Mouse (Mus musculus) midbrain, embryonic 11.5 days (tissue): ENCODE data around the gene Slc29a4. TPM values are rescaled to one million over a fixed set of nuclear protein-coding genes. Genes with fewer than 3 reads are reported as not detected.

ENCODE experiments used
- ATAC-seq: fragments of 200-750 bp; cut with Nextera tagmentation; 2 replicates; pipeline ENCODE4 v1.8.0; 2017; ENCODE audit warnings: moderate TSS enrichment, moderate library complexity; ENCODE audit not compliant: low FRiP score
- DNase-seq: peaks from one replicate; pipeline ENCODE4 v3.0.0; 2015; ENCODE audit warnings: low spot score; ENCODE audit errors: missing footprints
- H3K27ac ChIP-seq: fragments of 300-500 bp; sonication (generic); 2 replicates; pipeline ENCODE4 v1.5.1; 2014; ENCODE audit warnings: low read depth, low read length
- H3K27me3 ChIP-seq: fragments of 300-500 bp; sonication (generic); 2 replicates; pipeline ENCODE4 v1.6.1; 2014; ENCODE audit warnings: mild to moderate bottlenecking, low read length, moderate library complexity, mixed read lengths; ENCODE audit not compliant: control insufficient read depth, insufficient read depth
- H3K36me3 ChIP-seq: fragments of 300-500 bp; sonication (generic); 2 replicates; pipeline ENCODE4 v1.6.1; 2014; ENCODE audit warnings: mild to moderate bottlenecking, low read length, moderate library complexity, mixed read lengths; ENCODE audit not compliant: control insufficient read depth, insufficient read depth
- H3K4me1 ChIP-seq: fragments of 300-500 bp; sonication (generic); 2 replicates; pipeline ENCODE4 v1.6.1; 2014; ENCODE audit warnings: low read length; ENCODE audit not compliant: control insufficient read depth, insufficient read depth
- H3K4me2 ChIP-seq: fragments of 300-500 bp; sonication (generic); 2 replicates; pipeline ENCODE4 v1.6.1; 2014; ENCODE audit warnings: mild to moderate bottlenecking, moderate library complexity
- H3K4me3 ChIP-seq: fragments of 300-500 bp; sonication (generic); 2 replicates; pipeline ENCODE4 v1.5.1; 2014; ENCODE audit warnings: low read depth, low read length
- H3K9ac ChIP-seq: fragments of 300-500 bp; sonication (generic); 2 replicates; pipeline ENCODE4 v1.6.1; 2014; ENCODE audit warnings: low read length
- H3K9me3 ChIP-seq: fragments of 300-500 bp; sonication (generic); 2 replicates; pipeline ENCODE4 v1.6.1; 2016; ENCODE audit warnings: low read length; ENCODE audit not compliant: control insufficient read depth
- WGBS: fragments of 180-500 bp; shearing (Covaris S2); extraction: QIAGEN DNeasy Blood & Tissue Kit; methylation state at CpG from one replicate; pipeline ENCODE4 v1.1.7; 2014; 5-methylcytosine and 5-hydroxymethylcytosine counted together
- polyA plus RNA-seq: library from polyadenylated mRNA; unstranded; fragments of >200 nt; fragmentation: Nextera tagmentation; extraction: Ambion mirVana; gene quantifications from 2 replicates; pipeline ENCODE4 v1.2.1, GENCODE M21; 2014

Gene Slc29a4
- polyA plus RNA-seq, 1 experiment from 2014 or later, result 23.2 TPM

DNA sequence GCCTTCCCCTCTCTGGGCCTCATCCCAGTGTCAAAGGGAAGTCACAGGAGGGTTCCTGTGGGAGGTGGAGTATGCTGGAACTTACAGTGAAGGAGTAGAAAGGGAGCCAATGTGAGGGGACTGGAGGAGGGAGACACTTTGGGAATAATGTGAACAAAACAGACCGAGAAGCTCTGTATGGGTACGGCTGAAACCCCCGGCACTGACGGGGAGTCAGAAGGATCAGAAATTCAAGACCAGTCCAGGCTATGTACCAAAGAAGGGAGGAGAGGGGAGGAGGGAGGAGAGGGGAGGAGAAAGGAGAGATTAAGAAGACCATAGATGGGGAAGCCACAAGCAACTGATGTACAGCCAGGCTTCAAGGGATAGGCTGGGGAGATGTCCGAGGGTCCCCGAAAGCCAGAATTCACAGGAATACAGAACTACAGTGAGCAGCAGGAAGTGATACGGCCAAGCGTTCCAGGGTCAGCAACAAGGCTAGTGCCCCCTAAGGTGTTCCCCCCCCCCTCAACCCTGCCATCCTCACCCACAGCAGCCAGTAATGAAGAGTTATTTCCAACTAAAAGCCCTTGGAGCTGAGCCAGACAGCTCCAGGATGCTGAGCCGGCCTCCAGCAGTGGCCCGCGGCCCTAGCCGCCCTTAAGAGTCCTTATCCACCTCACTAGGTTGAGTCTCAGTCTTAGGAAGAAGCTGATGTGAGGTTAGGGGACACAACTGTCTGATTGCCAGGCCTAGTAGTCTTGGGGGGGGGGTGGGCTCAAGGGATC, 842 bp downstream of the Slc29a4 start:
- Histone ChIP-seq H3K4me2 (no peak overlapping the region), H3K9ac (no peak overlapping the region), H3K4me1 (no peaks in the 10 kb centered on the region; the same call in 1 of the 2 replicates), H3K27ac (no peak overlapping the region), H3K27me3 (no peaks in the 10 kb centered on the region; the same call in 1 of the 2 replicates), H3K36me3 (no peaks in the 10 kb centered on the region), H3K4me3 (no peak overlapping the region), H3K9me3 (no peaks in the 10 kb centered on the region)
- 69% methylated on average over 12 of the region's 12 CpGs for WGBS
- DNase-seq (no peak), ATAC-seq (no peak)

DNA sequence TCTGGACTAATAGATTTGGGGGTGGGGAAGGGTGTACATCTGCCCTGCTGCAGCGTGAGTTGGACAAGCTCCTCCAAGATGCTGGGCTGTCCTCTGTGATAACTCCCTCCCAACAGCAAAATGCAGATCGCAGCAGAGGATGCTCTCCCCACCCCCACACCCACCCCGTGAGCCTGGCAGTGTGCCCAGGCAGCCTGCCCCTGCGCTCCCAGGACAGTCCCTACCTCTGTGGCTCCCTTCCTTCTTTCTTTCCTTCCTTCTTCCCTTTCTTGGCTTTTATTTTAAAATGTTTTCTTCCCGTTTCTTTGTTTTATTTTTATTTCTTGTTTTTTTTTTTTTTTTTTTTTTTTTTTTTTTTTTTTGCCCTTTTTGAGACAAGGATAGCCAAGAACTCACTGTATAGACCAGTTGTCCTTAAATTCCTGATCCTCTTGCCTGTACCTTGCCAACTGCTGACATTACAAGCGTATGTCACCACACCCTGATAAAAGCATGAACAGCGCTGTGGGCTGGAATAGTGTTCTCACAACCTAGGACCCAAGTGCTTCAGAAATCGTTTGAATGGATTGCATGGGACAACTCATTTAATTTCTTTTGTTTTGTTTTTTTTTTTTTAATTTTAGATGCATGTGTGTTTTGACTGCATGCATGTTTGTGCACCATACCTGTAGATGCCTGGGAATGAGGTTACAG, 1.6 kb downstream of the Slc29a4 start:
- 62% methylated on average over 8 of the region's 8 CpGs for whole genome bisulfite sequencing
- H3K36me3 ChIP-seq, result no peaks in the 10 kb centered on the region
- H3K4me2 ChIP-seq, result no peak overlapping the region
- no peaks in the 10 kb centered on the region; the same call in 1 of the 2 replicates for H3K27me3 ChIP-seq
- H3K4me1 ChIP-seq, result no peaks in the 10 kb centered on the region; the same call in 1 of the 2 replicates
- ATAC-seq (no peak), DNase-seq (no peak)
- H3K4me3 ChIP-seq, result no peak overlapping the region
- no peak overlapping the region for H3K27ac ChIP-seq
- H3K9ac ChIP-seq, result no peak overlapping the region
- no peaks in the 10 kb centered on the region for H3K9me3 ChIP-seq

DNA sequence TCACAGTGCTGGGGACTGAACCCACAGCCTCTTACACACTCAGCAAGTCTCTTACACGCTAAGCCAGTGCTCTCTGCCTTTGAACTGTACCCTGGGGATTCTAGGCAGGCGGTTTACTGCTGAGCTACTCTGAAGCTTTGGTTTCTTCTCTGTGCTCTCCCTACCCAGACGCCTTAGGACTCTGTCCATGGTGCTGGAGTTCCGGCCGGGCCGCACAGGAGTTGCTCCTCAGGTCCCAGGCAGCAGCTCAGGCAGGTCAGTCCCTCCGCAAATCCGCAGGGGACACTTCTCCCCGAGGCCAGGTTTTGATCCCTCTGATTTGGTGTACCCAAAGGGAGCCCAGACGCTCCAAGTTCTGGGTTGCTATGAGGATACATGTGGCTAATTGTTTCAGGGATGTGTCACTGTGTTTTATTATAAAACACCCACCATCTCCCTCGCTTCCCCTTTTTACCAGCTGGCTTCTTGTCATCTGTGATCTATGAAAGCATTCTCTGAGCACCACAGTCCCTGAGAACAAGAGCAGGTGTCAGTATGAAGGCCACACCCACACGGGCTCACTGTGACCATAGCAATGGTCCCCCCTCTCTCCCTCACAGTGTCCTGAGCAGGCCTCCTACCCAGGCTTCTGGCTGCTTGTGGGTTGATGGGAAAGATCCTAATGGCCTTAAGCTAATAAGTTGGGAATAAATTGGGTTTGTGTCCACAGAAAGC, 2.5 kb downstream of the Slc29a4 start:
- Histone ChIP-seq H3K4me3 (no peak overlapping the region), H3K27me3 (no peaks in the 10 kb centered on the region; the same call in 1 of the 2 replicates), H3K9me3 (no peaks in the 10 kb centered on the region), H3K4me1 (no peaks in the 10 kb centered on the region; the same call in 1 of the 2 replicates), H3K4me2 (no peak overlapping the region), H3K9ac (no peak overlapping the region), H3K27ac (no peak overlapping the region), H3K36me3 (no peaks in the 10 kb centered on the region)
- DNase-seq, result no peak
- ATAC-seq, result no peak
- WGBS, result 15% methylated on average over 12 of the region's 12 CpGs

DNA sequence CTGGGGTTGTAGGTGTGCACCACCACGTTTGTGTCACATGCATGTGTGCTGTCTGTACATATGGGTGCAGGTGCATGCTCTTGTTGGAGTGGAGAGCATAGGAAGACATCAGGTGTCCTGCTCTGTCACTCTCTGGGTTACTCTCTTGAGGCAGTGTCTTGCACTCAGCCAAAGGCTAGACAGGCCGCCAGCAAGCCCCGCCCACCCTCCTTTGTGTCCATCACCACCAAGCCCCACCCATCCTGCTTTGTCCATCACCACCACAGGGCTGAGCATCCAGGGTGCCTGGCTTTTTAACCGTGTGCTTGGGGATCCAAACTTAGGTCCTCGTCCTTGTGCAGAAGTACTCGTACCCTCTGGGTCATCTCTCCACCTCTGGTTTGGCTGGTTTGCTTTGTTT, 3.9 kb downstream of the Slc29a4 start:
- Histone ChIP-seq H3K4me1 (no peaks in the 10 kb centered on the region; the same call in 1 of the 2 replicates), H3K9ac (no peak overlapping the region), H3K4me2 (no peak overlapping the region), H3K4me3 (no peak overlapping the region), H3K27me3 (peaks cover 9% of the 10 kb centered on the region), H3K9me3 (no peaks in the 10 kb centered on the region), H3K27ac (no peak overlapping the region), H3K36me3 (no peaks in the 10 kb centered on the region)
- WGBS, result 25% methylated on average over 6 of the region's 6 CpGs
- ATAC-seq, result no peak
- DNase-seq, result no peak

DNA sequence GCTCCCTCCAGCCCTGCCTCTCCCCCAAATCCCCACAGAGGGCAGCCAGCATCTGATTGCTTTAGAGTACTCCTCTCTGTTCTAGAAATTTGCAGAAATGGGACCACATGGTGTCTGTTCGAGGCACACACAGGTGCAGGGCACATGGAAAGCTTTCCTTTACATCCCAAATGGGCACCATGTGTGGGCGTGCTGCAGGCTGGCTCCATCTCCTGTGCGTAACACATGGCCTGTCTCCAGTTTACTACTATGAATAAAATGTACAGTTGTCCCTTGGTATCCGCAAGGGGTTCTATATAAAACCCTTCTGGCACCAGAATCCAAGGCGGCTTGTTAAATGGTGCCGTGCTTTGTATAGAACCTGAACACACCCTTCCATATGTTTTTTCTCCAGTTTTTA, 4.6 kb downstream of the Slc29a4 start:
- WGBS, result 91% methylated on average over 6 of the region's 6 CpGs
- Histone ChIP-seq H3K4me1 (no peaks in the 10 kb centered on the region; the same call in 1 of the 2 replicates), H3K27ac (no peak overlapping the region), H3K4me2 (no peak overlapping the region), H3K36me3 (no peaks in the 10 kb centered on the region), H3K9me3 (no peaks in the 10 kb centered on the region), H3K27me3 (peaks cover 11% of the 10 kb centered on the region), H3K9ac (no peak overlapping the region), H3K4me3 (no peak overlapping the region)
- ATAC-seq (no peak), DNase-seq (no peak)

DNA sequence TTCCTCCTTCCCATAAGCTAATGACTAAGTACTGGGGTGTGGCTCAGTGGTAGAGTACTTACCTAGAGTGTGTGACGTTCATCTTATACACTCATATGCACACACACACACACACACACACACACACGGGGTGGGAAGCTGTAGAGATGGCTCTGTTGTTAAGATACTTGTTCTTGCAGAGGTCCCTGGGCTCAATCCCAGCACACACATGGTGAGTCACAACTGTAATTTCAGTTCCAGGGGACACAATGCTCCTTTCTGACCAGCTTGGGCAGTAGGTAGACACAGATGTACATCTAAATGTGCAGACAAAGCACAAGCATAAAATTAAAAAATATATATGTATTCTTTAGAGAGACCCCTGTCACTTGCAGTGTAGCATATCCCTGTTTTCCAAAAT, 5.4 kb downstream of the Slc29a4 start:
- no peak overlapping the region for H3K9ac ChIP-seq
- H3K4me1 ChIP-seq, result peaks cover 4% of the 10 kb centered on the region
- H3K27me3 ChIP-seq, result peaks cover 11% of the 10 kb centered on the region
- H3K4me3 ChIP-seq, result no peak overlapping the region
- no peak for DNase-seq
- H3K27ac ChIP-seq, result no peak overlapping the region
- no peak overlapping the region for H3K4me2 ChIP-seq
- WGBS, result 77% methylated on average over 2 of the region's 2 CpGs
- no peaks in the 10 kb centered on the region for H3K36me3 ChIP-seq
- H3K9me3 ChIP-seq, result no peaks in the 10 kb centered on the region
- ATAC-seq, result no peak

DNA sequence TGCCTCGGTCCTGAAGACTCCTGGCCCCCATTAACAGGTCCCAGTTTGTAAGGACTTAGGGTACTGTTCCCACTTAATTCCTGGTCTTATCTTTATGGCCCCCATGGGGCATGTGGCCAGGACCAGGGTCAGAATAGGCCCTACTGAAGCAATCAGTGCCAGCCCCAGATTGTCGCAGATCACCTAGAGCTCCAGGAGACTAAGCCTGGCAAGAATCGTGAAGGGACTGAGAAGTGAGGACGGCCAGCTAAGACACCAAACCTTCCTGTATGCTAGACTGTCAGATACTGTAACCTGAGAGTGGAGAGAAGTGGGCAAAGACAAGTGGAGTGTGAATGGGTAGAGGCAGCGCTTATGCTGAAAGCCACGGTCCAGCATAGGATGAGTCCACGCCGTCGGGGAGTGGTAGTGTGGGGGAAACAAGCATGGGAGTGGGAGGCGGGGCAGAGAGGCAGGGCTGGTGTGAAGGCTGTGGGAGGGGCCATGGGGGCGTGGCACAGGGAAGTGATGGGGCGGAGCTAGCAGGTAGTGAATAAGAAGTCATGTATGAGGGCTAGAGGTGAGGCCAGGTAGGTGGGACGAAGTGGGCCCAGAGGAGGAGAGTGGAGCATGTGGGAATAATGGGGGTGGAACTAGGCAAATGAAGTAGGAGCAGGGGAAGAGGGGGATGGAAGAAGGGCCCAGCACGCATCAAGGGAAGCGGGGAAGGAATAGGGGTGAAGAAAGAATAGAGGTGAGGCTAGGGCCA, 8.7 kb downstream of the Slc29a4 start:
- WGBS, result 11% methylated on average over 15 of the region's 15 CpGs
- Histone ChIP-seq H3K27me3 (peaks cover 11% of the 10 kb centered on the region), H3K4me2 (peak overlapping the region; percentile 85), H3K4me3 (no peak overlapping the region), H3K9me3 (no peaks in the 10 kb centered on the region), H3K4me1 (peaks cover 9% of the 10 kb centered on the region), H3K9ac (no peak overlapping the region), H3K36me3 (no peaks in the 10 kb centered on the region), H3K27ac (no peak overlapping the region)
- no peak; the same call in none of the 2 replicates for ATAC-seq
- DNase-seq, result peak; percentile 62

DNA sequence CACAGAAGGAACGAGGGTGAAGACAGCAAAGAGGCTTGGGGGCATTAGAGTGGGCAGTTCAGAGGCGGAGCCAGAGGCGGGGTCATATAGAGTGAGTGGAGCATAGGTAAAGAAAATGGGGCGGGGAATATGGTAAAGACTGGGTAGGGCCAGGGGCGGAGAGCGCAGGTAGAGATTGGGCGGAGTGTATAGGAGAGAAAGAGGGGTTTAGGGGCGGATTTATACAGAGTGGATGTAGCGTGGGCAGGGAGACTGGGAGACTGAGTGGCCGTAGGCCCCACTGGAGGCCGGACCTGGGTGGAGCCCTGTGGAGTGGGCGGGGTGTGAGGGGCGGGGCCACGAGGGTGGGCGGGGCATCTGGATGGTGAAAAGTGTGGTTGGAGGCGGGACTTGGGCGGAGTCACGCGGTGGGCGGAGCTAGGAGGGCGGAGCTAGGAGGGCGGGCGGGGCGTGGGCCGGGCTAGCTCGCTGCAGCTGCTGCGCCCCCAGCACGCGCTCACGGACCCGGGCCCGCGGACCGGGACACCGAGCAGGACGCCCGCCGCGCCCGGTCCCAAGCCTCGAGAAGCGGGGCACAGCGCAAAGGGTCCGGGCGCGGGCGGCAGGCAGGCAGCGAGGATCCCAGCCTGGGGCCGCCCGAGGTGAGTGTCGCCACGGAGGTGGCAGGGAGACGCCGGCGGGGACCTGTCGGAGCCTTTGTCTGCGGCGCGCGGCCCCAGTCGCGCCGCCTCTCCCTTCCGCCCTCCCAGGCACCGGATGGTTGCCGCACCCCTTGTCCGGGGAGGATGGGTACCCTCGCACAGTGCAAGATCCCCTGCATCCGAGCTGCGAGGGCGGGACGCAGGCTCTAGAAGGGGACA, 9.6 kb downstream of the Slc29a4 start:
- ATAC-seq, result peak; percentile 89
- Histone ChIP-seq H3K27ac (no peak overlapping the region), H3K4me3 (peak overlapping the region; percentile 49), H3K27me3 (peaks cover 11% of the 10 kb centered on the region), H3K9ac (peak overlapping the region; percentile 81), H3K9me3 (no peaks in the 10 kb centered on the region), H3K4me1 (peaks cover 9% of the 10 kb centered on the region), H3K36me3 (no peaks in the 10 kb centered on the region), H3K4me2 (peak overlapping the region; percentile 85)
- WGBS, result under 1% methylated on average over 57 of the region's 72 CpGs
- DNase-seq, result peak; percentile 99
